Mouse (Mus musculus) forebrain, embryonic 15.5 days (tissue): Measurements from ENCODE around the gene Dhx34. TPM values are rescaled to one million over a fixed set of nuclear protein-coding genes. Genes with fewer than 3 reads are reported as not detected.
"Not testable (repeated sequence)": the region's sequence is repeated elsewhere in the genome, so short reads cannot be mapped to it uniquely, and the experiment has no call there.

Source experiments
- ATAC-seq: fragments of 200-750 bp; cut with Nextera tagmentation; replicated peaks from 2 replicates; pipeline ENCODE4 v1.8.0; 2017; ENCODE audit warnings: mild to moderate bottlenecking, moderate TSS enrichment, moderate library complexity
- H3K27ac ChIP-seq: fragments of 300-500 bp; sonication (generic); replicated peaks from 2 replicates; pipeline ENCODE4 v1.5.1; 2015; ENCODE audit warnings: mild to moderate bottlenecking, inconsistent platforms
- H3K27me3 ChIP-seq: fragments of 300-500 bp; sonication (generic); 2 replicates; pipeline ENCODE4 v1.6.1; 2015; ENCODE audit warnings: inconsistent platforms
- H3K36me3 ChIP-seq: fragments of 300-500 bp; sonication (generic); 2 replicates; pipeline ENCODE4 v1.6.1; 2015; ENCODE audit warnings: mild to moderate bottlenecking, inconsistent platforms
- H3K4me1 ChIP-seq: fragments of 300-500 bp; sonication (generic); 2 replicates; pipeline ENCODE4 v1.6.1; 2015; ENCODE audit warnings: inconsistent platforms
- H3K4me2 ChIP-seq: fragments of 300-500 bp; sonication (generic); replicated peaks from 2 replicates; pipeline ENCODE4 v1.6.1; 2015; ENCODE audit warnings: mild to moderate bottlenecking, inconsistent platforms
- H3K4me3 ChIP-seq: fragments of 300-500 bp; sonication (generic); 2 replicates; pipeline ENCODE4 v1.5.1; 2015; ENCODE audit warnings: mild to moderate bottlenecking, inconsistent platforms
- H3K9ac ChIP-seq: fragments of 300-500 bp; sonication (generic); replicated peaks from 2 replicates; pipeline ENCODE4 v1.6.1; 2015; ENCODE audit warnings: mild to moderate bottlenecking, inconsistent platforms
- H3K9me3 ChIP-seq: fragments of 300-500 bp; sonication (generic); 2 replicates; pipeline ENCODE4 v1.6.1; 2016; ENCODE audit warnings: inconsistent platforms
- WGBS: fragments of 180-500 bp; shearing (Covaris S2); methylation state at CpG from one replicate; pipeline ENCODE4 v1.1.7; 2015; ENCODE audit warnings: mixed read lengths; 5-methylcytosine and 5-hydroxymethylcytosine counted together
- polyA plus RNA-seq: library from polyadenylated mRNA; unstranded; fragments of >200 nt; fragmentation: Nextera tagmentation; extraction: Ambion mirVana; gene quantifications from 2 replicates; pipeline ENCODE4 v1.2.1, GENCODE M21; 2015

Dhx34 gene
- 15.3 and 17.4 TPM in 2 replicates for polyA plus RNA-seq

DNA sequence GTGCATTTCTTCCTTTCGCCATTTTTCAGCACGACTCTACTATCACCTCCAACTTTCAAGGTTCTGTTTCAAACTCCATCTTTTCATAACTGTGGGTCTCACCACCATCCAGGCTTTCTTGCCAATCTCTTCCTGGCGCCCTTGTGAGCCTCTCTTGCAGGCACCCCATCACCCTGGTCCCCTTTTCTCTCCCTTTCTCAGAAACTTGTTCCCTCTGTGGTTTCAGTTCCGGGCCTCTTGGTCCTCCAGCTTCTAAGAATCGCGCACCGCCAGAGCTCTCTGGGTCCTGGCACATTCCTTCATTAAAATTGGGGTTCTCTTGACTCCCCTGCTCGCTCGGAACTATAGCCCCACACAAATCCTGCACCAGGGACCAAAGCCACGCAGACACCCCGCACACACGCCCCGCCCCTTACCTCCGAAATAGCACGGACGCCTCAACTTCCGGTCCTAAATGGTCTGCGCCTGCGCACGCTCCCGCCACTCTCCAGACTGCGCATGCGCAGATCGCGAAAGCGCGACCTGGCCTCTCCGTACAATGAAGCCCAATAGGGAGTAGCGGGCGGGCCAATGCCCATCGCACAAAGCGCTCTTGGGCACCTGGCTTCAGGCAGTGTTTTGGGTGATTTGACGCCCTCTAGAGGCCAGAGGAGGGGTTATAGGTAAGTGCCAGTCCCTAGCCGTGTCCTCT, at the start of gene Dhx34:
Gene Dhx34, minus strand, starts transcription at position 456 of the 691 bp plus-strand sequence.
- no peaks in the 10 kb centered on the region for H3K9me3 ChIP-seq
- WGBS = under 1% methylated on average over 34 of the region's 34 CpGs

GRCm38 (mm10) chr7:16271139-16271538, 49.3 kb upstream of the Dhx34 start:
- H3K4me3 ChIP-seq = no peak overlapping the region
- no peak overlapping the region for H3K4me2 ChIP-seq
- no peaks in the 10 kb centered on the region for H3K27me3 ChIP-seq
- H3K9ac ChIP-seq = no peak overlapping the region
- no peak overlapping the region for H3K27ac ChIP-seq
- H3K4me1 ChIP-seq = peaks cover 24% of the 10 kb centered on the region
- no peak for ATAC-seq
- H3K36me3 ChIP-seq = peaks cover 10% of the 10 kb centered on the region; the same call in 1 of the 2 replicates
- 57% methylated on average over 1 of the region's 1 CpGs for WGBS
- H3K9me3 ChIP-seq = no peaks in the 10 kb centered on the region

More for the DNA sequence above, at the start of gene Dhx34:
- Histone ChIP-seq H3K27me3 (no peaks in the 10 kb centered on the region), H3K4me3 (peak within 1 kb of the TSS; percentile 60), H3K27ac (peak within 1 kb of the TSS; percentile 76), H3K9ac (peak within 1 kb of the TSS; percentile 79), H3K4me2 (peak within 1 kb of the TSS; percentile 77), H3K36me3 (peaks cover 12% of the 10 kb centered on the region), H3K4me1 (peaks cover 16% of the 10 kb centered on the region)
- ATAC-seq = peak; percentile 97

DNA sequence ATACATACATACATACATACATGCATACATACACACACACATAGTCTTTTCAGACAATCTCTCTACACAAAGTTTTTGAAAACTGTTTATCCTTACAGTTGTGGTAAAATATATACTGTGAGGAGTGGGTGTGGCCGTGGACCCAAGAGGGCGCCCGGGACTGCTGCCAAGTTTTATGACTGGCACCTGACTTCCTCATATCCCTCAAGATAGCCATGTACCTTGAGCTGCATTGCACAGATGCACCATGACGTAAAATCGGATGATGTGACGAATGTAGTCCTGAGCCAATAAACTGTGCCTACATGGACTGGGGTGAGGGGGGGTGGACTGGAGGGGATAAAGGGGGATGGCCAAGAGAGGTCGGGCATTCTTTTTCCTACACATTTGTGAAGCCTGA, 44.8 kb upstream of the Dhx34 start:
- H3K27me3 ChIP-seq, H3K4me1 ChIP-seq, H3K9ac ChIP-seq, H3K36me3 ChIP-seq, H3K4me3 ChIP-seq, ATAC-seq, H3K27ac ChIP-seq, H3K9me3 ChIP-seq, H3K4me2 ChIP-seq: not testable (repeated sequence)
- 89% methylated on average over 7 of the region's 7 CpGs for WGBS

GRCm38 (mm10) chr7:16265856-16266255, 44.0 kb upstream of the Dhx34 start:
- ATAC-seq = no peak
- H3K9ac ChIP-seq = no peak overlapping the region
- 93% methylated on average over 11 of the region's 11 CpGs for WGBS

GRCm38 (mm10) chr7:16263843-16264242, 42.0 kb upstream of the Dhx34 start:
- no peak overlapping the region for H3K9ac ChIP-seq
- H3K4me3 ChIP-seq = no peak overlapping the region
- no peaks in the 10 kb centered on the region for H3K27me3 ChIP-seq

More at GRCm38 (mm10) chr7:16265856-16266255, 44.0 kb upstream of the Dhx34 start:
- Histone ChIP-seq H3K4me1 (no peaks in the 10 kb centered on the region), H3K9me3 (0 out of 2 replicates have a peak, but pooled peaks cover 4% of the 10 kb centered on the region), H3K4me3 (no peak overlapping the region), H3K27me3 (no peaks in the 10 kb centered on the region), H3K4me2 (no peak overlapping the region), H3K27ac (no peak overlapping the region), H3K36me3 (no peaks in the 10 kb centered on the region)

DNA sequence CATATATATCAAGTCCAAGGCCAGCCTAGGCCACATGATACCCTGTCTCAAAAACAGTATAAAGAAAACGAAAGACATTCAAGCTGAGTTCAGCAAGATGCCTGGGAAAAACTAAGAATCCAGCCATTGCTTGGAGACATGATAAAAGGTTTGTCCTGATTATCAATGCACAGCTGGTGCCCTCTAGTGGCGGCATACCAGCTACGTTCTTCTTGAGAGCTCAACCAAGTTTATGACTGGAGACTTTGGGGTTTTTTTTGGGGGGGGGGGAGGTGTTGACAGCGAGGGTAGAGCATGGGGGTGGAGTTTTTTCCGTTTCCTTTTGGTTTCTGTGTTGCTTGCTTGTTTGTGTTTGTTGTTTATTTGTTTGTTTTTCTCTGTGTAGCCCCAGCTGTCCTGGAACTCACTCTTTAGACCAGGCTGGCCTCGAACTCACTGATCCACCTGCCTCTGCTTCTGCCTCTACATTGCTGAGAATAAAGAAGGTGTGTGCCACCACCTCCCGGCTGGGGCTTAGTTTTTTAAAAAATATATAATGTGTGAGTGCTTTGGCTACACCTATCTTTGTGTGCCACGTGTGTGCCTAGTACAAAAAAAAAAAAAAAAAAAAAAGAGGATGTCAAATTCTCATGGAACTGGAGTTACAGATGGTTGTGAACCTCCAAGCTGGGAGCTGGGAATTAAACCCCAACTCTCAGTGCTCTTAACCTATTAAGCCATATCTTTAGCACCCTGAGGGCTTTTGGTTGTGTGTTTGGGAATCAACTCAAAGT, 41.4 kb upstream of the Dhx34 start:
- 0 out of 2 replicates have a peak, but pooled peaks have one; percentile 16 for ATAC-seq
- WGBS = 31% methylated on average over 8 of the region's 8 CpGs
- H3K27me3 ChIP-seq = no peaks in the 10 kb centered on the region
- 0 out of 2 replicates have a peak, but pooled peaks cover 4% of the 10 kb centered on the region for H3K9me3 ChIP-seq
- no peak overlapping the region for H3K27ac ChIP-seq
- no peaks in the 10 kb centered on the region for H3K4me1 ChIP-seq
- no peaks in the 10 kb centered on the region for H3K36me3 ChIP-seq
- no peak overlapping the region for H3K4me3 ChIP-seq
- H3K4me2 ChIP-seq = no peak overlapping the region
- no peak overlapping the region for H3K9ac ChIP-seq

More at GRCm38 (mm10) chr7:16263843-16264242, 42.0 kb upstream of the Dhx34 start:
- H3K9me3 ChIP-seq = 0 out of 2 replicates have a peak, but pooled peaks cover 4% of the 10 kb centered on the region
- no peaks in the 10 kb centered on the region for H3K4me1 ChIP-seq
- WGBS = 82% methylated on average over 5 of the region's 5 CpGs
- no peak for ATAC-seq
- no peak overlapping the region for H3K27ac ChIP-seq
- H3K36me3 ChIP-seq = no peaks in the 10 kb centered on the region
- no peak overlapping the region for H3K4me2 ChIP-seq

DNA sequence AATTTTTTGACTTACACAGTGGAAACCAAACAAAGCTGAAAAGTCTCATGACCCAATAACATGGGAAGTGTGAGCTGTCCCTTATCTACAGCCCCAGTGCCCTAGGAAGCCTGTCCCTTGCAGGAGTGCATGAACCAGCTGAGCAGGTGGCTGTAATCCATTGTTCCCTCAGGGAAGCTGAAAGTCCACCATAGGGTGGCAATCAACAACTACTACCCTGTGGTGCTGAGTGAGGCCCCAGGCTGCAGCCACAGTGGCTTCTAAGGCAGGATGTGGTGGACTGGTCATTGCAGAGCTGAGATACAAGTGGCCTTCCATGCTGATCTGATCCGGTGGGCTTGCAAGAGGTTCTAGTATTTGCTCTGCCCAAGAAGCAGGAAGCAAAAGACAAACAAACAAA, 39.3 kb upstream of the Dhx34 start:
- 82% methylated on average over 1 of the region's 1 CpGs for WGBS
- 0 out of 2 replicates have a peak, but pooled peaks cover 4% of the 10 kb centered on the region for H3K9me3 ChIP-seq
- H3K4me3 ChIP-seq = no peak overlapping the region
- H3K9ac ChIP-seq = no peak overlapping the region
- H3K36me3 ChIP-seq = no peaks in the 10 kb centered on the region
- ATAC-seq = no peak
- no peaks in the 10 kb centered on the region for H3K4me1 ChIP-seq
- H3K4me2 ChIP-seq = no peak overlapping the region
- no peak overlapping the region for H3K27ac ChIP-seq
- no peaks in the 10 kb centered on the region for H3K27me3 ChIP-seq

DNA sequence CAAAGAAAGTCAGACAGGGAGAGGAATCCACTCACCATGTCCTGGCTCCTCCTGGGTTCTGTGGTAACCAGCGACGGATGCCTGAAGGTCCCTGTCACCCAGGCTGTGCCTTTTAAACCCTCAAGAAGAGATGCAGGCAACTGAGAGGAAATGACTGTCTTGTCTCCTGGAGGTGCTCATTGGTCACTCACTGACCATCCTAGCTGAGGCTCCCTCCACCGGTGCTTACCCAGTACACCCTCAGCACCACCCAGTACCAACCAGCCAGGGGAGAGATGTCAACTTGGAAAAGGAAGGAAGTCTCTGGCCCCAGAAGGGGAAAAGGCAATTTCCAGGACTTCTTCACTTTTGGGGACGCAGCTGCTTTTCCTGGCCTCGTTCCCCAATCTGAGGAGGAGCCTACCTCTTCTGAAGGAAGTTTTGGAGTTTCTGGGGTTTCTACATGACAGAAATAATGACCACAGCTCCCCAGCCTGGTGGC, 37.3 kb upstream of the Dhx34 start, which contains the start of gene C5ar1:
Gene C5ar1, minus strand, starts transcription at position 431 of the 481 bp plus-strand sequence.
- Histone ChIP-seq H3K4me1 (no peaks in the 10 kb centered on the region), H3K27me3 (no peaks in the 10 kb centered on the region), H3K4me3 (no peak within 1 kb of the TSS), H3K9me3 (no peaks in the 10 kb centered on the region), H3K9ac (no peak within 1 kb of the TSS), H3K27ac (no peak within 1 kb of the TSS), H3K36me3 (no peaks in the 10 kb centered on the region), H3K4me2 (no peak within 1 kb of the TSS)
- ATAC-seq = no peak
- WGBS = 91% methylated on average over 5 of the region's 5 CpGs

DNA sequence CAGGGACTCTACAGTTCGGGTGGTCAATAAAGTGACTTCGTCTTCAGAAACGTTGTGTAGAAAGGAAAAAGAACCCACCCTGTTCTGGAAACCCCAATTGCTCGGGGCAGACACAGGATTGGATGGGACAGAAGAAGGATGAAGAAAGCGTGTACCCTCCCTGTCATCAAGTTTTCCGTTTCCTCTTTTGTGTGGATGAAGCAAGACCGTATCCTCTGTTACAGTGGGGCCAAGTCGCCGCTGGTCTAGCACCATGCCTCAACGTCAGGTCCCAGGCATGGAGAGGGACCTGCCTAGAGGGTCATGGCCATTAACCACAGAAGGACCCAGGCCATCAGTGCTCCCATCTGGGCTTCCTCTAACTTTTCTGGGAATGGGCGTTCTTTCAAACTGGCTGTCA, 36.0 kb upstream of the Dhx34 start:
- Histone ChIP-seq H3K9ac (no peak overlapping the region), H3K27ac (no peak overlapping the region), H3K4me1 (no peaks in the 10 kb centered on the region), H3K4me2 (no peak overlapping the region), H3K9me3 (no peaks in the 10 kb centered on the region), H3K4me3 (no peak overlapping the region), H3K36me3 (no peaks in the 10 kb centered on the region), H3K27me3 (no peaks in the 10 kb centered on the region)
- ATAC-seq = no peak
- WGBS = 92% methylated on average over 11 of the region's 11 CpGs

- not testable (repeated sequence) for H3K4me1 ChIP-seq, H3K4me2 ChIP-seq, H3K4me3 ChIP-seq, H3K36me3 ChIP-seq, H3K27ac ChIP-seq, H3K27me3 ChIP-seq, H3K9ac ChIP-seq, ATAC-seq, H3K9me3 ChIP-seq
- 83% methylated on average over 4 of the region's 4 CpGs for WGBS
Measured at GRCm38 (mm10) chr7:16255963-16256362, 34.1 kb upstream of the Dhx34 start.

DNA sequence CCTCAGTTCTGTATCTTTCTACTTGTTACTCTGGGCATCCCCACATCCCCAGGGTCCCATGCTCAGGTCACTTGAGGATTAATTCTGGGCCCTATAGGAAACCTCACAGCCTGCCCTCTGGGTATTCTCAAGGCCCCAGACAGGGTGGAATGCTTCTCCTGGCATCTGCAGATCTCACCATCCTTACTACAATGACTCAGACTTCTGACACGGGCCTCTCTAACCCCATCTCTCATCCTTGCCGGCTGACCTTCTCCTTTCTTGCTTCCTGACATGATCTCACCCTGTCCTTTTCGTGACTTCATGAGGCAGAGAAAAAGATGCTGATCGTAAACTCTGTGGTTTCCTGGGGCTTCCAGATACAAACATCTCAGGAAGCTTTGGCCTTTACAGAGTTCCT, 32.4 kb upstream of the Dhx34 start:
- no peak for ATAC-seq
- H3K4me3 ChIP-seq = no peak overlapping the region
- no peaks in the 10 kb centered on the region for H3K4me1 ChIP-seq
- no peak overlapping the region for H3K4me2 ChIP-seq
- no peaks in the 10 kb centered on the region for H3K27me3 ChIP-seq
- H3K36me3 ChIP-seq = no peaks in the 10 kb centered on the region
- 74% methylated on average over 4 of the region's 4 CpGs for WGBS
- H3K9ac ChIP-seq = no peak overlapping the region
- no peaks in the 10 kb centered on the region for H3K9me3 ChIP-seq
- no peak overlapping the region for H3K27ac ChIP-seq

GRCm38 (mm10) chr7:16250687-16251086, 28.9 kb upstream of the Dhx34 start:
- no peak overlapping the region for H3K4me3 ChIP-seq
- H3K27ac ChIP-seq = no peak overlapping the region
- no peak for ATAC-seq
- H3K27me3 ChIP-seq = no peaks in the 10 kb centered on the region
- H3K36me3 ChIP-seq = no peaks in the 10 kb centered on the region
- H3K4me2 ChIP-seq = no peak overlapping the region
- H3K9ac ChIP-seq = no peak overlapping the region
- H3K4me1 ChIP-seq = no peaks in the 10 kb centered on the region
- no peaks in the 10 kb centered on the region for H3K9me3 ChIP-seq
- 90% methylated on average over 5 of the region's 5 CpGs for WGBS
